Mouse (Mus musculus) lung, embryonic 14.5 days (tissue): ENCODE results near the gene Tspan15. TPM values are rescaled to one million over a fixed set of nuclear protein-coding genes. Genes with fewer than 3 reads are reported as not detected.

Source experiments
- ATAC-seq: fragments of 200-750 bp; cut with Nextera tagmentation; 2 replicates; pipeline ENCODE4 v1.8.0; 2017; ENCODE audit warnings: mild to moderate bottlenecking, moderate TSS enrichment, moderate library complexity; ENCODE audit not compliant: insufficient read depth
- DNase-seq: peaks from one replicate; pipeline ENCODE4 v3.0.0-alpha.2; 2015
- H3K27ac ChIP-seq: fragments of 300-500 bp; sonication (generic); 2 replicates; pipeline ENCODE4 v1.5.1; 2014; ENCODE audit warnings: low read depth, mild to moderate bottlenecking, moderate library complexity
- H3K27me3 ChIP-seq: fragments of 300-500 bp; sonication (generic); 2 replicates; pipeline ENCODE4 v1.6.1; 2014; ENCODE audit warnings: low read length, control low read depth; ENCODE audit not compliant: insufficient read depth
- H3K36me3 ChIP-seq: fragments of 300-500 bp; sonication (generic); 2 replicates; pipeline ENCODE4 v1.6.1; 2014; ENCODE audit warnings: control low read depth; ENCODE audit not compliant: insufficient read depth
- H3K4me1 ChIP-seq: fragments of 300-500 bp; sonication (generic); 2 replicates; pipeline ENCODE4 v1.6.1; 2014; ENCODE audit warnings: antibody characterized with exemption, control low read depth; ENCODE audit not compliant: insufficient read depth
- H3K4me2 ChIP-seq: fragments of 300-500 bp; sonication (generic); 2 replicates; pipeline ENCODE4 v1.6.1; 2014; ENCODE audit warnings: mild to moderate bottlenecking
- H3K4me3 ChIP-seq: fragments of 300-500 bp; sonication (generic); 2 replicates; pipeline ENCODE4 v1.5.1; 2014; ENCODE audit warnings: low read depth, low read length
- H3K9ac ChIP-seq: fragments of 300-500 bp; sonication (generic); 2 replicates; pipeline ENCODE4 v1.6.1; 2014
- H3K9me3 ChIP-seq: fragments of 300-500 bp; sonication (generic); 2 replicates; pipeline ENCODE4 v1.6.1; 2016; ENCODE audit warnings: low read depth, low read length, control low read depth
- CTCF ChIP-seq: IDR thresholded peaks from 2 replicates; pipeline ENCODE4 v1.5.1; 2016; ENCODE audit warnings: antibody characterized with exemption, low read depth
- WGBS: fragments of 180-500 bp; shearing (Covaris S2); extraction: QIAGEN DNeasy Blood & Tissue Kit; methylation state at CpG from one replicate; pipeline ENCODE4 v1.1.7; 2014; 5-methylcytosine and 5-hydroxymethylcytosine counted together
- microRNA-seq: library from miRNA; unstranded; fragments of <30 nt; microRNA quantifications from one replicate; pipeline ENCODE4, GENCODE M21; 2016; ENCODE audit warnings: borderline number of aligned reads
- polyA plus RNA-seq: library from polyadenylated mRNA; unstranded; fragments of >200 nt; fragmentation: Nextera tagmentation; extraction: Ambion mirVana; gene quantifications from 2 replicates; pipeline ENCODE4 v1.2.1, GENCODE M21; 2014

The Tspan15 gene
- polyA plus RNA-seq, 1 experiment from 2014 or later, result 36.3 TPM

DNA sequence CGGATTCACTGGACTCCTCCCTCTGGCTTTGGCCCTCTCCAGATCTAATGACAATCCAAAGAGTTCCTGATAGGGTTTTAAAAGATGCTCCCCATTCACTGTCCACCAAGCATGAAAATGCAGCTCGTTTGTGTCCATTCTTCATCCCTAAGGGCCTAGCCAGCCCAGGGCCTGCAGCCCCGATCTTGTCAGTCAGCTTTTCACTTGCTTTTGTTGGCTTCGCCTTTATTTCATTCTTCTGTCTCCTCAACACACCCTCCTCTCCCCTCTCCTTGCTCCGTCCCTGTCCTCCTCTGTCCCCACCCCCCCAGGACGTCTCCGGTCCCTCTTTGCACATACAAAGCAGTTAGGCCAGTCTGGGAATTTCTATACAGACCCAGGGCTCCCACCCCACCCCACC is 81.1 kb downstream of the Tspan15 start:
- H3K4me2 ChIP-seq, result no peak overlapping the region
- 45% methylated on average over 7 of the region's 7 CpGs for WGBS
- no peaks in the 10 kb centered on the region for H3K27me3 ChIP-seq
- H3K4me3 ChIP-seq, result no peak overlapping the region
- H3K9ac ChIP-seq, result no peak overlapping the region
- no peaks in the 10 kb centered on the region for H3K9me3 ChIP-seq
- TF ChIP-seq CTCF, result no peak
- DNase-seq (no peak), ATAC-seq (no peak)
- no peaks in the 10 kb centered on the region for H3K4me1 ChIP-seq
- H3K36me3 ChIP-seq, result no peaks in the 10 kb centered on the region
- H3K27ac ChIP-seq, result no peak overlapping the region

DNA sequence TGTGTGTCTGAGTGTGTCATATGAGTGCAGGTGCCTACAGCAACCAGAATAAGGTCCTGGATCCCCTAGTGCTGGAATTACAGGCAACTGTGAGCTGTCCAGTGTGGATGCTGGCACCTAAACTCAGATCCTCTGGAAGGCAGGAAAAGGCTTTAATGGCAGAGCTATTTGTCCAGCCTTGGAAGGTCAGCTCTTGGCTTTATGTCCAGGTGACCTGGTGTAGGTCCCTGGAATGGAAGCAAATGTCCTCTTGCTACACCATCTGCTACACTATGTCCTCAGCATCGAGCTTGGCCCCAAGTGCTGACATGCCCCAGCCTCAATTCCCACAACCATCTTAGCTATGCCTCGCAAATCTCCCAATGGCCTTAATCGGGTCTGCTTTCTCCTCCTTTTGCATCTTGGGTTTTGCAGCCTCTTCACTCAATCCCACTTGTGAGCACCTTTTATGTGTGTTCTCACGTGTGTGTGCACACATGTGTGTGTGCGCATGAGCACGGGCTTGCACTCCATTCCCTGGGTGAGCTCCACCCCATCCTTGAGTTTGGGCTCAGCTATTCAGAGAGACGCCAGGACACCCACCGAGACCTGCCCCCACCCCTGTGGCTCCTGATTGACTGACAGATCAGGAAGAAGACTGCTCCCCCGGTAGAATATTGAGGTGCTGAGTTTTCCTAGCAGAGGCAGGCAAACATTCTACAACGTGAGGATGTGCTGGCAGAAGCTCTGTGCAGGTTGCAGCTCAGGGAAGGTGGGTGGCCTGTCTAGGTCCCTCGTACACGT is 83.4 kb downstream of the Tspan15 start:
- H3K4me3 ChIP-seq, result no peak overlapping the region
- no peak for ATAC-seq
- 51% methylated on average over 12 of the region's 12 CpGs for WGBS
- no peaks in the 10 kb centered on the region for H3K27me3 ChIP-seq
- no peaks in the 10 kb centered on the region for H3K36me3 ChIP-seq
- no peak overlapping the region for H3K9ac ChIP-seq
- TF ChIP-seq CTCF, result no peak
- no peak overlapping the region for H3K27ac ChIP-seq
- no peak for DNase-seq
- H3K9me3 ChIP-seq, result no peaks in the 10 kb centered on the region
- H3K4me2 ChIP-seq, result no peak overlapping the region
- H3K4me1 ChIP-seq, result no peaks in the 10 kb centered on the region

- Histone ChIP-seq H3K27me3 (no peaks in the 10 kb centered on the region), H3K4me2 (no peak overlapping the region), H3K36me3 (no peaks in the 10 kb centered on the region), H3K27ac (no peak overlapping the region), H3K4me3 (no peak overlapping the region), H3K4me1 (no peaks in the 10 kb centered on the region), H3K9me3 (no peaks in the 10 kb centered on the region), H3K9ac (no peak overlapping the region)
- no peak for DNase-seq
- no peak for TF ChIP-seq CTCF
- WGBS, result 63% methylated on average over 5 of the region's 5 CpGs
- no peak for ATAC-seq
These were observed 85.1 kb downstream of the Tspan15 start for GRCm38 (mm10) chr10:62145957-62146356.

DNA sequence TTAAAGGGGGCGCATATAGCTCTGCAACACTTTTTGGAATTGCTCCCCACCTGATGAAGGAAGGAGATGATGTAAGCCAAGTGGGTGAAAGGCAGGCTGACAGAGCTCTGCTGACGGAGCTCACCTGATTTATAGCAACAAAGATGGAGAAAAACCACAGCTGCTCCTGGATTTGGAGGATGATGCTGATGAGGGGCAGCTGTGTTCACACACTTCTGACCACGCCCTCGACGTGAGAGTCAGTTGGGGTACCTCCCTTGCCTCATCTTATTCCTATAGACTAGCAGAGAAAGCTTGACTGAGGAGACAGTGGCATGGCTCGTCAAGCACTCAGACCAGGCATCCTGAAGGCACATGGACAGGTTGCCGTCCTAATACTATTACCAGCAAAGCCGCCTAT is 87.2 kb downstream of the Tspan15 start, which contains the start of gene Fam241b:
TSS of gene Fam241b (minus strand) at position 101 of the 400 bp plus-strand sequence.
- no peak within 1 kb of the TSS for H3K27ac ChIP-seq
- H3K4me1 ChIP-seq, result no peaks in the 10 kb centered on the region
- no peak within 1 kb of the TSS for H3K9ac ChIP-seq
- WGBS, result 44% methylated on average over 8 of the region's 8 CpGs
- TF ChIP-seq CTCF, result no peak
- H3K4me3 ChIP-seq, result no peak within 1 kb of the TSS
- H3K9me3 ChIP-seq, result no peaks in the 10 kb centered on the region
- DNase-seq (no peak), ATAC-seq (no peak)
- no peaks in the 10 kb centered on the region for H3K27me3 ChIP-seq
- no peak within 1 kb of the TSS for H3K4me2 ChIP-seq
- no peaks in the 10 kb centered on the region for H3K36me3 ChIP-seq

- Histone ChIP-seq H3K36me3 (no peaks in the 10 kb centered on the region), H3K4me1 (no peaks in the 10 kb centered on the region), H3K27me3 (peaks cover 46% of the 10 kb centered on the region), H3K9ac (no peak overlapping the region), H3K27ac (no peak overlapping the region), H3K9me3 (no peaks in the 10 kb centered on the region), H3K4me3 (no peak overlapping the region), H3K4me2 (no peak overlapping the region)
- WGBS, result 12% methylated on average over 3 of the region's 3 CpGs
- DNase-seq, result peak; percentile 85
- ATAC-seq, result no peak
- TF ChIP-seq CTCF, result no peak
These were observed 93.0 kb downstream of the Tspan15 start for GRCm38 (mm10) chr10:62138040-62138439.

DNA sequence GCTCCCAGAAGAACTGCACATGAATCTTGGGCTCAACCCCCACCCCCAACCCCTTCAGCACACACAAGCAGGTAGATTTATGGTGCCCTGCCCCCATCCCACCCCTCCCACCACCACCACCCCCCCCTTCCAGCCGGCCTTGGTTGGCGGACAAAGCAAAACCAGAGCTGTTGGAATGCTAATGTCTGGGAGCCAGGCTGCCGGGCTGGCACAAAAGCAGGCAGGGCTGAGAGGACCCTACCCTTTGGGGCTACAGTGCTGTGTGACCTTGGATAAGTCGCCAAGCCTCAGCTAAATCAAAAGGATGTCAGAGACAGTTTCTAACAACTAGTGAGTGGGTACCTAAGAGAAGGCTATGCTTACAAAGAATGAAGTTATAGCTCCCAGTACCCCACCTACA is 93.9 kb downstream of the Tspan15 start:
- Histone ChIP-seq H3K9me3 (no peaks in the 10 kb centered on the region), H3K27me3 (peaks cover 55% of the 10 kb centered on the region), H3K4me1 (no peaks in the 10 kb centered on the region), H3K36me3 (no peaks in the 10 kb centered on the region), H3K4me3 (no peak overlapping the region), H3K27ac (no peak overlapping the region), H3K9ac (no peak overlapping the region), H3K4me2 (no peak overlapping the region)
- 22% methylated on average over 4 of the region's 4 CpGs for WGBS
- DNase-seq, result no peak
- no peak for ATAC-seq
- TF ChIP-seq CTCF, result no peak

DNA sequence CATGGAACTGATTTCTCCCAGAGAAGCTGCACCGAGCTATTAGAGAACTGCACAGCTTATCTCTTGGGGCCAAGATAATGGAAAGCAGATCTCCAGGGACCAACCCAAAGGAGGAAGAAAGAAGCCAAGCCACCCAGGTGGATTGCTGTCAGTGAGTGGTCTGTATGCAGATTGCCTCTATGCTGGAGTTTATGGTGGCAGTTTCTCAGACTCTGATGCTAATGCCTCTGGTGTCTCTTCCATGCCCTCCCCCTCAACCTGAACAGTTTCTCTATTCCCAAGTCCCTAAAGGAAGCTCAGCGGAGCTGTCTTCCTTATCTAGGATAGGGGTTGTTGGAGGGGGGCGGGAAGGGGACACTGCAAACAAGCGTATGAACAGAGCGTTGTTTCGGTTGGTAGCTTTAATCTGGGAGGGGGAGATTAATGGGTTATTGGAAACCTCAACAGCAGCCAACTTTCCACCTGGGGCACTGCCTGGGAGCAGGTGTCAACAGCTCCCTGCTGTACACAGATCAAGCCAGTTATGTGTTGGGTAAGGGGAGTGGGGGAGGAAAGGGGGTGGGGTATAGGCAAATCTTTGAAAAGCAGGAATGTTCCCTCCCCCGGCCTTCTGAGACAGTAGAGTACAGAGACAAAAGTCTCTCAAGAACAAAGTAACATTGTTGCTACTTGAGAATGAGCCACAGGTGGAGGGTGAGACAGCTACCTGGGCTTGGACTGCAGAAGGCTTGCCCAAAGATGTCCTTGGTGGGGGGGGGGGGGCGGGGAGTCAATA is 95.2 kb downstream of the Tspan15 start:
- no peak overlapping the region for H3K4me2 ChIP-seq
- peaks cover 68% of the 10 kb centered on the region for H3K27me3 ChIP-seq
- no peak for TF ChIP-seq CTCF
- H3K9me3 ChIP-seq, result no peaks in the 10 kb centered on the region
- H3K36me3 ChIP-seq, result no peaks in the 10 kb centered on the region
- no peak overlapping the region for H3K4me3 ChIP-seq
- no peak overlapping the region for H3K9ac ChIP-seq
- no peaks in the 10 kb centered on the region for H3K4me1 ChIP-seq
- WGBS, result 3% methylated on average over 8 of the region's 8 CpGs
- no peak overlapping the region for H3K27ac ChIP-seq
- DNase-seq (no peak), ATAC-seq (no peak)

Small RNA genes within 50 kb of the gene (microRNA-seq; reads per million reads assigned to microRNA genes)
- gene Mir7662, result 3.3 reads per million, percentile 10 among the genes with 10 or more reads in this experiment

Other genes with a start within 250 kb of the Tspan15 start
- gene Neurog3, start 98.2 kb downstream of the Tspan15 start, polyA plus RNA-seq, result not detected in 2 replicates
- 2.4 and 2.6 TPM in 2 replicates for gene Fam241b, start 87.3 kb downstream of the Tspan15 start, polyA plus RNA-seq
- gene Tacr2, start 21.2 kb upstream of the Tspan15 start, polyA plus RNA-seq, result 0.46 and 0.85 TPM in 2 replicates
- gene Hk1, start 148.7 kb upstream of the Tspan15 start, polyA plus RNA-seq, result 20.9 and 22.4 TPM in 2 replicates
- 1.4 and 1.5 TPM in 2 replicates for gene Hkdc1, start 191.2 kb upstream of the Tspan15 start, polyA plus RNA-seq
- gene 4930507D05Rik, start 218.2 kb upstream of the Tspan15 start, polyA plus RNA-seq, result 0.50 and 0.60 TPM in 2 replicates
- 27.3 and 27.6 TPM in 2 replicates for gene Supv3l1, start 218.5 kb upstream of the Tspan15 start, polyA plus RNA-seq